Mouse (Mus musculus): ENCODE measurements around the gene B4galt7. TPM values are rescaled to one million over a fixed set of nuclear protein-coding genes. Genes with fewer than 3 reads are reported as not detected.
A peak's percentile ranks its signal among the peaks of the same experiment; 100 is the strongest.
"Not testable (repeated sequence)": the region's sequence is repeated elsewhere in the genome, so short reads cannot be mapped to it uniquely, and the experiment has no call there.

The B4galt7 gene
- polyA plus RNA-seq, 1 experiment from 2014 or later = 30.5 TPM

GRCm38 (mm10) chr13:55606899-55607623, 7.4 kb downstream of the B4galt7 start:
- Histone ChIP-seq H3K27me3 (ENCODE audit: low read depth, poor library complexity, severe bottlenecking) (no peaks in the 10 kb centered on the region), H3K27ac (replicated peaks) (no peak overlapping the region), H3K4me3 (no peak overlapping the region), H3K9me3 (replicated peaks) (no peaks in the 10 kb centered on the region), H3K4me1 (no peaks in the 10 kb centered on the region), H3K36me3 (peaks cover 76% of the 10 kb centered on the region)
- 80% methylated on average over 10 of the region's 10 CpGs for WGBS
- no peak for DNase-seq (ENCODE audit: low spot score)

- Histone ChIP-seq H3K27ac (replicated peaks) (no peak overlapping the region), H3K4me1 (no peaks in the 10 kb centered on the region), H3K27me3 (ENCODE audit: low read depth, poor library complexity, severe bottlenecking) (no peaks in the 10 kb centered on the region), H3K4me3 (no peak overlapping the region), H3K9me3 (replicated peaks) (no peaks in the 10 kb centered on the region), H3K36me3 (peaks cover 76% of the 10 kb centered on the region)
- 96% methylated on average over 2 of the region's 2 CpGs for WGBS
- DNase-seq (ENCODE audit: low spot score) = no peak
Measured at GRCm38 (mm10) chr13:55607624-55608006, 7.9 kb downstream of the B4galt7 start.

GRCm38 (mm10) chr13:55611996-55612395, 12.3 kb downstream of the B4galt7 start:
- DNase-seq (ENCODE audit: low spot score) = no peak

GRCm38 (mm10) chr13:55613471-55613870, 13.8 kb downstream of the B4galt7 start:
- Histone ChIP-seq H3K4me3 (no peak overlapping the region), H3K9me3 (replicated peaks) (no peaks in the 10 kb centered on the region), H3K4me1 (no peaks in the 10 kb centered on the region), H3K27me3 (ENCODE audit: low read depth, poor library complexity, severe bottlenecking) (no peaks in the 10 kb centered on the region), H3K27ac (replicated peaks) (no peak overlapping the region), H3K36me3 (peaks cover 38% of the 10 kb centered on the region)
- no peak for DNase-seq (ENCODE audit: low spot score)
- WGBS = 53% methylated on average over 5 of the region's 5 CpGs

More at GRCm38 (mm10) chr13:55611996-55612395, 12.3 kb downstream of the B4galt7 start:
- Histone ChIP-seq H3K27ac (replicated peaks) (no peak overlapping the region), H3K27me3 (ENCODE audit: low read depth, poor library complexity, severe bottlenecking) (no peaks in the 10 kb centered on the region), H3K9me3 (replicated peaks) (no peaks in the 10 kb centered on the region), H3K36me3 (peaks cover 52% of the 10 kb centered on the region), H3K4me3 (no peak overlapping the region), H3K4me1 (no peaks in the 10 kb centered on the region)
- 88% methylated on average over 7 of the region's 7 CpGs for WGBS

- no peak for DNase-seq (ENCODE audit: low spot score)
- 92% methylated on average over 4 of the region's 4 CpGs for WGBS
- Histone ChIP-seq H3K4me1 (peaks cover 16% of the 10 kb centered on the region), H3K27ac (replicated peaks) (no peak overlapping the region), H3K27me3 (ENCODE audit: low read depth, poor library complexity, severe bottlenecking) (no peaks in the 10 kb centered on the region), H3K4me3 (no peak overlapping the region), H3K36me3 (peaks cover 4% of the 10 kb centered on the region; the same call in 1 of the 2 replicates), H3K9me3 (replicated peaks) (no peaks in the 10 kb centered on the region)
Measured at GRCm38 (mm10) chr13:55619328-55619727, 19.6 kb downstream of the B4galt7 start.

GRCm38 (mm10) chr13:55620275-55620674, 20.6 kb downstream of the B4galt7 start:
- Histone ChIP-seq H3K27me3 (ENCODE audit: low read depth, poor library complexity, severe bottlenecking) (no peaks in the 10 kb centered on the region), H3K4me3 (no peak overlapping the region), H3K9me3 (replicated peaks) (no peaks in the 10 kb centered on the region), H3K27ac (replicated peaks) (no peak overlapping the region), H3K4me1 (peaks cover 22% of the 10 kb centered on the region), H3K36me3 (peaks cover 7% of the 10 kb centered on the region)
- WGBS = 81% methylated on average over 2 of the region's 2 CpGs
- DNase-seq (ENCODE audit: low spot score) = no peak

GRCm38 (mm10) chr13:55622156-55622648, 22.5 kb downstream of the B4galt7 start:
- not testable (repeated sequence) for DNase-seq (ENCODE audit: low spot score)
- WGBS = 31% methylated on average over 20 of the region's 20 CpGs

GRCm38 (mm10) chr13:55622649-55623541, 23.2 kb downstream of the B4galt7 start, which contains the start of gene Caml:
Caml (plus strand) TSS chr13:55623005.
- WGBS = under 1% methylated on average over 59 of the region's 59 CpGs
- H3K9me3 ChIP-seq (replicated peaks) = no peaks in the 10 kb centered on the region
- peak within 1 kb of the TSS; percentile 80 for H3K4me3 ChIP-seq
- peaks cover 22% of the 10 kb centered on the region for H3K4me1 ChIP-seq
- peak; percentile 90 for DNase-seq (ENCODE audit: low spot score)
- H3K27me3 ChIP-seq (ENCODE audit: low read depth, poor library complexity, severe bottlenecking) = no peaks in the 10 kb centered on the region
- peaks cover 31% of the 10 kb centered on the region for H3K36me3 ChIP-seq
- H3K27ac ChIP-seq (replicated peaks) = peak within 1 kb of the TSS; percentile 94

More at GRCm38 (mm10) chr13:55622156-55622648, 22.5 kb downstream of the B4galt7 start:
- H3K9me3 ChIP-seq (replicated peaks); H3K27me3 ChIP-seq (ENCODE audit: low read depth, poor library complexity, severe bottlenecking): not testable (repeated sequence)
- Histone ChIP-seq H3K4me1 (peaks cover 22% of the 10 kb centered on the region), H3K27ac (replicated peaks) (peak overlapping the region; percentile 94), H3K4me3 (peak overlapping the region; percentile 80), H3K36me3 (peaks cover 26% of the 10 kb centered on the region)

- Histone ChIP-seq H3K27ac (replicated peaks) (peak within 1 kb of the TSS; percentile 91), H3K4me1 (peaks cover 22% of the 10 kb centered on the region), H3K27me3 (ENCODE audit: low read depth, poor library complexity, severe bottlenecking) (no peaks in the 10 kb centered on the region), H3K9me3 (replicated peaks) (no peaks in the 10 kb centered on the region), H3K4me3 (peak within 1 kb of the TSS; percentile 99), H3K36me3 (peaks cover 66% of the 10 kb centered on the region)
- WGBS = 7% methylated on average over 30 of the region's 30 CpGs
- DNase-seq (ENCODE audit: low spot score) = peak; percentile 89
Measured at GRCm38 (mm10) chr13:55634639-55635127, 35.0 kb downstream of the B4galt7 start, which contains the start of gene Ddx46. Ddx46 (plus strand) TSS chr13:55635027.

- Histone ChIP-seq H3K4me3 (peak overlapping the region; percentile 99), H3K9me3 (replicated peaks) (no peaks in the 10 kb centered on the region), H3K4me1 (peaks cover 22% of the 10 kb centered on the region), H3K27ac (replicated peaks) (peak overlapping the region; percentile 91), H3K36me3 (peaks cover 66% of the 10 kb centered on the region), H3K27me3 (ENCODE audit: low read depth, poor library complexity, severe bottlenecking) (no peaks in the 10 kb centered on the region)
- 0% methylated on average over 39 of the region's 40 CpGs for WGBS
- no peak for DNase-seq (ENCODE audit: low spot score)
Measured at GRCm38 (mm10) chr13:55635146-55635571, 35.5 kb downstream of the B4galt7 start.

- WGBS = 92% methylated on average over 14 of the region's 14 CpGs
- H3K27ac ChIP-seq (replicated peaks) = no peak overlapping the region
Measured at GRCm38 (mm10) chr13:55636185-55636983, 36.7 kb downstream of the B4galt7 start.

GRCm38 (mm10) chr13:55640480-55640879, 40.8 kb downstream of the B4galt7 start:
- Histone ChIP-seq H3K36me3 (peaks cover 77% of the 10 kb centered on the region), H3K4me1 (peaks cover 15% of the 10 kb centered on the region)
- not testable (repeated sequence) for H3K4me3 ChIP-seq; H3K9me3 ChIP-seq (replicated peaks); H3K27ac ChIP-seq (replicated peaks); H3K27me3 ChIP-seq (ENCODE audit: low read depth, poor library complexity, severe bottlenecking)
- 68% methylated on average over 8 of the region's 8 CpGs for WGBS
- peak; percentile 73 for DNase-seq (ENCODE audit: low spot score)

More at GRCm38 (mm10) chr13:55636185-55636983, 36.7 kb downstream of the B4galt7 start:
- Histone ChIP-seq H3K27me3 (ENCODE audit: low read depth, poor library complexity, severe bottlenecking) (no peaks in the 10 kb centered on the region), H3K9me3 (replicated peaks) (no peaks in the 10 kb centered on the region), H3K4me3 (peak overlapping the region; percentile 99), H3K4me1 (peaks cover 22% of the 10 kb centered on the region), H3K36me3 (peaks cover 67% of the 10 kb centered on the region)
- DNase-seq (ENCODE audit: low spot score) = no peak
